In the genomic region with DNA sequence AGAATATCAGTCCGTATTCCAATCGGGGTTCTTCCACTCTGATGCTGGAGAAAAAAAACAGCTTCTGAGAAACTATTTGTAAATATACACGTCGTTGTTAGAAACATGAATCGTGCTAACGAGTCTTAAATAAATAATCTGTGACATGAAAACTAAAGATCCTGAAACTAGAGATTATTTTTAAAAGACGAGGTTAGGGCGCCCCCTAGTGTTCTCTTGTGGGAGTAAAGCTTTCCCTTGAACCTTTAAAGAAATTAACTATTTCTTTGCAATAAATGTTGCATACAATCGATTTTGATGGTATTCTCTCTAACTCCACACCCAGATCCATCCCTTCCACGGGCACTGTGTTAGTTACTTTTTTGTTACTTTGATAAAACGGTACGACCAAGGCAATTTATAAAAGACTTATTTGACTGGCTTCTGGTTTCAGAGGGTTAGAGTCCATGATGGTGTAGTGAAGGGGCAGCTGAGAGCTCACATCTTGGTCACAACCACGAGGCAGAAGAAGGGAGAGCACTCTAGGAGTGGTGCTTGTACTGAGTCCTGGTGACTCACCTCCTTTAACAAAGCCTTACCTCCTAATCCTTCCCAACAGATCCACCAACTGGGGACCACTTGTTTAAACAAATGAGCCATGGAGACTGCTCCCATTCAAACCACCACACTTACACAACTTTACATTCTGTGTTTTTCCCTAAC, we compare ENCODE assay signal across 9 mouse cellular contexts. TPM values are rescaled to one million over a fixed set of nuclear protein-coding genes. Genes with fewer than 3 reads are reported as not detected.
DNase-seq lines count a peak whose midpoint lies in the region; ATAC-seq and TF ChIP-seq lines count a peak whose summit lies in the region.
"Had no signal": no experiment of that assay in that cellular context is flagged by ENCODE, and none has a peak within 500 bp of the region (broad histone marks: within the 10 kb centered on the region; RNA-seq: fewer than 3 reads in every experiment).

No protein-coding gene starts in this region.

- peak; percentile 92 for TF ChIP-seq CTCF in layer of hippocampus, adult 2 months (conservative IDR thresholded peaks at IDR 0.05)

- H3K4me2 ChIP-seq in intestine, embryonic 14.5 days (ENCODE audit: low read length) = no peak overlapping the region
- H3K4me2 ChIP-seq in intestine, embryonic 16.5 days (ENCODE audit: low read depth, low read length) = no peak overlapping the region
- H3K4me2 ChIP-seq in forebrain, embryonic 15.5 days (replicated peaks) = no peak overlapping the region
- H3K4me2 ChIP-seq in midbrain, embryonic 16.5 days (ENCODE audit: low read length) = peak overlapping the region; percentile 32
- H3K4me2 ChIP-seq: limb, embryonic 12.5 days had no signal

- ATAC-seq in intestine, embryonic 14.5 days (replicated peaks; ENCODE audit: low FRiP score, low TSS enrichment, low read depth) = no peak
- ATAC-seq in intestine, embryonic 16.5 days = no peak
- peak; percentile 73 for ATAC-seq in forebrain, embryonic 15.5 days (replicated peaks)
- ATAC-seq in midbrain, embryonic 16.5 days = peak; percentile 78; the same call in 1 of the 2 replicates

- no peaks in the 10 kb centered on the region for H3K27me3 ChIP-seq in intestine, embryonic 14.5 days (replicated peaks; ENCODE audit: control insufficient read depth, insufficient read depth, low read length)
- no peaks in the 10 kb centered on the region for H3K27me3 ChIP-seq in intestine, embryonic 16.5 days (replicated peaks; ENCODE audit: control insufficient read depth, insufficient read depth, low read length)
- H3K27me3 ChIP-seq in forebrain, embryonic 15.5 days = no peaks in the 10 kb centered on the region
- no peaks in the 10 kb centered on the region for H3K27me3 ChIP-seq in midbrain, embryonic 16.5 days (ENCODE audit: control insufficient read depth, insufficient read depth, low read depth, low read length)
- H3K27me3 ChIP-seq: limb, embryonic 12.5 days had no signal

- DNase-seq in intestine, embryonic 14.5 days (ENCODE audit: low spot score) = peak; percentile 79
- peak; percentile 17 to 47 for DNase-seq in CD8-positive naive resting alpha-beta T cell, adult 2 months (ENCODE audit: low read depth in 2 of 2, low spot score in 2 of 2)
- DNase-seq in brain, adult 2 months (ENCODE audit: low read depth, low spot score) = peak; percentile 61
- peak; percentile 52 to 82 for DNase-seq in layer of hippocampus, adult 2 months (ENCODE audit: low spot score in 2 of 2)
- DNase-seq in thymus, postnatal 25 days = peak; percentile 31

- no peaks in the 10 kb centered on the region for H3K9me3 ChIP-seq in intestine, embryonic 14.5 days (ENCODE audit: control insufficient read depth, low read length)
- H3K9me3 ChIP-seq in intestine, embryonic 16.5 days (ENCODE audit: control insufficient read depth, low read length) = peaks cover 3% of the 10 kb centered on the region; the same call in 1 of the 2 replicates
- H3K9me3 ChIP-seq in forebrain, embryonic 15.5 days = no peaks in the 10 kb centered on the region
- no peaks in the 10 kb centered on the region for H3K9me3 ChIP-seq in midbrain, embryonic 16.5 days (replicated peaks; ENCODE audit: control insufficient read depth, low read length, poor library complexity, severe bottlenecking)
- H3K9me3 ChIP-seq: limb, embryonic 12.5 days had no signal

- no peak overlapping the region for H3K27ac ChIP-seq in intestine, embryonic 14.5 days (ENCODE audit: low read depth)
- H3K27ac ChIP-seq in intestine, embryonic 16.5 days (ENCODE audit: low read length) = no peak overlapping the region
- no peak overlapping the region for H3K27ac ChIP-seq in forebrain, embryonic 15.5 days (replicated peaks)
- no peak overlapping the region for H3K27ac ChIP-seq in layer of hippocampus, adult 2 months
- no peak overlapping the region for H3K27ac ChIP-seq in midbrain, embryonic 16.5 days (ENCODE audit: low read length)
- H3K27ac ChIP-seq: limb, embryonic 12.5 days had no signal

- H3K4me3 ChIP-seq in intestine, embryonic 14.5 days (ENCODE audit: low read depth, low read length) = no peak overlapping the region
- no peak overlapping the region for H3K4me3 ChIP-seq in intestine, embryonic 16.5 days (ENCODE audit: low read length)
- no peak overlapping the region for H3K4me3 ChIP-seq in forebrain, embryonic 15.5 days
- H3K4me3 ChIP-seq in layer of hippocampus, adult 2 months = no peak overlapping the region
- H3K4me3 ChIP-seq in midbrain, embryonic 16.5 days (ENCODE audit: low read depth, low read length) = no peak overlapping the region
- H3K4me3 ChIP-seq: limb, embryonic 12.5 days had no signal

- H3K36me3 ChIP-seq in intestine, embryonic 14.5 days (ENCODE audit: control insufficient read depth, insufficient read depth, low read length) = no peaks in the 10 kb centered on the region
- H3K36me3 ChIP-seq in intestine, embryonic 16.5 days (ENCODE audit: control insufficient read depth, insufficient read depth, low read length) = no peaks in the 10 kb centered on the region
- no peaks in the 10 kb centered on the region for H3K36me3 ChIP-seq in forebrain, embryonic 15.5 days
- no peaks in the 10 kb centered on the region for H3K36me3 ChIP-seq in midbrain, embryonic 16.5 days (ENCODE audit: control insufficient read depth, insufficient read depth, low read length)
- H3K36me3 ChIP-seq: limb, embryonic 12.5 days had no signal

- 11% methylated on average over 13 of the region's 13 CpGs for WGBS in intestine, embryonic 14.5 days
- WGBS in intestine, embryonic 16.5 days = 12% methylated on average over 13 of the region's 13 CpGs
- 13% methylated on average over 13 of the region's 13 CpGs for WGBS in forebrain, embryonic 15.5 days
- WGBS in midbrain, embryonic 16.5 days = 13% methylated on average over 13 of the region's 13 CpGs

- no peak overlapping the region for H3K9ac ChIP-seq in intestine, embryonic 14.5 days (ENCODE audit: low read length)
- H3K9ac ChIP-seq in intestine, embryonic 16.5 days (ENCODE audit: low read depth, low read length) = no peak overlapping the region
- H3K9ac ChIP-seq in forebrain, embryonic 15.5 days (replicated peaks) = no peak overlapping the region
- no peak overlapping the region for H3K9ac ChIP-seq in midbrain, embryonic 16.5 days (ENCODE audit: low read depth, low read length)
- H3K9ac ChIP-seq: limb, embryonic 12.5 days had no signal

- no peaks in the 10 kb centered on the region for H3K4me1 ChIP-seq in intestine, embryonic 14.5 days (replicated peaks; ENCODE audit: control insufficient read depth, insufficient read depth, low read length)
- no peaks in the 10 kb centered on the region for H3K4me1 ChIP-seq in intestine, embryonic 16.5 days (ENCODE audit: control insufficient read depth, insufficient read depth, low read length)
- no peaks in the 10 kb centered on the region for H3K4me1 ChIP-seq in forebrain, embryonic 15.5 days
- no peaks in the 10 kb centered on the region for H3K4me1 ChIP-seq in midbrain, embryonic 16.5 days (ENCODE audit: control insufficient read depth, insufficient read depth, low read length)
- H3K4me1 ChIP-seq: limb, embryonic 12.5 days had no signal

RNA-seq across cellular contexts. Expression of gene Scel, which starts 24.4 kb away (rescaled TPM):
- 0.84 and 1.7 TPM in 2 replicates for polyA plus RNA-seq in intestine, embryonic 14.5 days (2014; fragmentation: Nextera tagmentation; extraction: Ambion mirVana)
- polyA plus RNA-seq in intestine, embryonic 16.5 days (2015; fragmentation: Nextera tagmentation; extraction: Ambion mirVana) = 1.2 and 1.3 TPM in 2 replicates
- polyA plus RNA-seq in forebrain, embryonic 15.5 days (2015; fragmentation: Nextera tagmentation; extraction: Ambion mirVana) = 0.08 TPM in 1 of 2 replicates, not detected in the other
- 1 to 10 TPM in 1 of 2 experiments, under 1 TPM in 1; 0.87 to 1.1 TPM for total RNA-seq in layer of hippocampus, adult 2 months (2021)
- polyA plus RNA-seq in midbrain, embryonic 16.5 days (2015; fragmentation: Nextera tagmentation; extraction: Ambion mirVana) = 0.16 and 0.34 TPM in 2 replicates

Comparison
In these comparisons a context has a peak if more than half of its experiments do, and no peak if none do; other contexts are left out.
1. ATAC-seq: peak in forebrain, embryonic 15.5 days (single experiment) and midbrain, embryonic 16.5 days (single experiment); none in intestine, embryonic 14.5 days (single experiment) and intestine, embryonic 16.5 days (single experiment).
2. Peak in every context shown above with its lines, with median percentiles within 50 percentile points of each other: DNase-seq.